8 mouse cellular contexts compared by ENCODE assay signal in genomic region chr2:73059550-73060258, GRCm38 (mm10).
A peak's percentile ranks its signal among the peaks of the same experiment; 100 is the strongest.
DNase-seq lines count a peak whose midpoint lies in the region; ATAC-seq and TF ChIP-seq lines count a peak whose summit lies in the region.

No protein-coding gene starts in this region.

- peak overlapping the region; percentile 67 for H3K27ac ChIP-seq in heart, adult 2 months
- no peak overlapping the region for H3K27ac ChIP-seq in liver, embryonic 14.5 days

- H3K9ac ChIP-seq in heart, adult 2 months (ENCODE audit: low read depth, low read length) = no peak overlapping the region
- no peak overlapping the region for H3K9ac ChIP-seq in liver, embryonic 14.5 days (replicated peaks)

- TF ChIP-seq EP300 in heart, adult 2 months (IDR thresholded peaks at IDR 0.05; ENCODE audit: insufficient read depth, low read depth, low read length) = peak; percentile 24; the same call in 1 of the 2 replicates
- no peak for TF ChIP-seq EP300 in liver, embryonic 14.5 days (IDR thresholded peaks at IDR 0.05; ENCODE audit: low read depth)

- no peaks in the 10 kb centered on the region for H3K36me3 ChIP-seq in heart, adult 2 months (ENCODE audit: control insufficient read depth, insufficient read depth, low read length)
- H3K36me3 ChIP-seq in liver, embryonic 14.5 days (replicated peaks; ENCODE audit: control insufficient read depth, insufficient read depth, low read depth) = no peaks in the 10 kb centered on the region

- intact Hi-C loops in heart, adult 2 months (cut with DNase I) = loop anchor here (5.0 kb wide), 1 partner anchor 332 kb away; no protein-coding TSS in a partner anchor

- peak; percentile 77 for TF ChIP-seq CTCF in heart, adult 2 months (IDR thresholded peaks at IDR 0.05)
- TF ChIP-seq CTCF in liver, embryonic 14.5 days (IDR thresholded peaks at IDR 0.05; ENCODE audit: low read depth) = peak; percentile 64

- 11% methylated on average over 12 of the region's 12 CpGs for WGBS in heart, adult 2 months
- 25% methylated on average over 12 of the region's 12 CpGs for WGBS in liver, embryonic 14.5 days (ENCODE audit: insufficient replicate concordance)

- H3K79me2 ChIP-seq in heart, adult 2 months (replicated peaks; ENCODE audit: control insufficient read depth, insufficient read depth, low read length) = no peaks in the 10 kb centered on the region

- DNase-seq in heart, adult 2 months = peak; percentile 58 to 68
- no peak for DNase-seq in heart, adult 8-10 months (ENCODE audit: low spot score)
- peak; percentile 75 for DNase-seq in 416B (ENCODE audit: low read depth)
- DNase-seq in adrenal gland, adult 2 months = peak; percentile 41
- peak; percentile 49 for DNase-seq in gastrocnemius, postnatal 10 days
- no peak for DNase-seq in liver, embryonic 14.5 days (ENCODE audit: low read depth in 3 of 3, low spot score in 3 of 3)
- DNase-seq in thymus, postnatal 25 days = peak; percentile 66
- no peak for DNase-seq in frontal cortex, postnatal 14 days (ENCODE audit: low spot score in 2 of 2)

- no peaks in the 10 kb centered on the region for H3K27me3 ChIP-seq in heart, adult 2 months (ENCODE audit: control insufficient read depth, insufficient read depth, low read length)
- no peaks in the 10 kb centered on the region for H3K27me3 ChIP-seq in liver, embryonic 14.5 days (ENCODE audit: control insufficient read depth, insufficient read depth, low read length)

- peak overlapping the region; percentile 20; the same call in 1 of the 2 replicates for H3K4me3 ChIP-seq in heart, adult 2 months
- H3K4me3 ChIP-seq in liver, embryonic 14.5 days (ENCODE audit: insufficient read depth in 1 of 2, low read depth in 2 of 2, low read length in 2 of 2) = no peak overlapping the region

- no peak for ATAC-seq in liver, embryonic 14.5 days (ENCODE audit: insufficient read depth)

- peaks cover 3% of the 10 kb centered on the region for H3K4me1 ChIP-seq in heart, adult 2 months (ENCODE audit: control insufficient read depth, insufficient read depth, low read length)
- H3K4me1 ChIP-seq in liver, embryonic 14.5 days (replicated peaks; ENCODE audit: control insufficient read depth in 2 of 2, insufficient read depth in 2 of 2, low read length in 1 of 2) = peaks cover 16 to 30% of the 10 kb centered on the region in 2 experiments

- no peaks in the 10 kb centered on the region for H3K9me3 ChIP-seq in liver, embryonic 14.5 days (ENCODE audit: control insufficient read depth, low read length)

- no peak overlapping the region for H3K4me2 ChIP-seq in liver, embryonic 14.5 days (ENCODE audit: low read depth)

- no peak for TF ChIP-seq POLR2A in heart, adult 2 months (IDR thresholded peaks at IDR 0.05; ENCODE audit: insufficient read depth, low read depth, low read length)

Comparison
In these comparisons a context has a peak if more than half of its experiments do, and no peak if none do; other contexts are left out.
1. DNase-seq: peak in heart, adult 2 months (2 of 2), 416B (single experiment), adrenal gland, adult 2 months (single experiment), gastrocnemius, postnatal 10 days (single experiment) and thymus, postnatal 25 days (single experiment); none in heart, adult 8-10 months (single experiment), liver, embryonic 14.5 days (0 of 3) and frontal cortex, postnatal 14 days (0 of 2).